Mouse (Mus musculus) kidney, adult 2 months (tissue): ENCODE data around the gene Klhl24.

Experiments
- CTCF ChIP-seq: fragments of 200-500 bp; conservative IDR thresholded peaks from 2 replicates; pipeline ENCODE4 v1.5.1; 2011; ENCODE audit warnings: low read depth, mild to moderate bottlenecking, control low read depth, low read length, moderate library complexity, mixed read lengths; ENCODE audit not compliant: insufficient read depth, insufficient read length
- POLR2A ChIP-seq: fragments of 200-500 bp; IDR thresholded peaks from one replicate; pipeline ENCODE4 v1.6.1; 2011; ENCODE audit warnings: low read depth, low read length, control low read depth

GRCm38 (mm10) chr16:20140772-20141531 is 43.6 kb downstream of the Klhl24 start, which contains the start of gene Yeats2:
- TF ChIP-seq CTCF (no peak), POLR2A (peak; percentile 10)
